Mouse (Mus musculus) forebrain, embryonic 15.5 days (tissue): Measurements from ENCODE around the gene Hoxa11. TPM values are rescaled to one million over a fixed set of nuclear protein-coding genes. Genes with fewer than 3 reads are reported as not detected.

Experiments
- ATAC-seq: fragments of 200-750 bp; cut with Nextera tagmentation; replicated peaks from 2 replicates; pipeline ENCODE4 v1.8.0; 2017; ENCODE audit warnings: mild to moderate bottlenecking, moderate TSS enrichment, moderate library complexity
- H3K27ac ChIP-seq: fragments of 300-500 bp; sonication (generic); replicated peaks from 2 replicates; pipeline ENCODE4 v1.5.1; 2015; ENCODE audit warnings: mild to moderate bottlenecking, inconsistent platforms
- H3K27me3 ChIP-seq: fragments of 300-500 bp; sonication (generic); 2 replicates; pipeline ENCODE4 v1.6.1; 2015; ENCODE audit warnings: inconsistent platforms
- H3K36me3 ChIP-seq: fragments of 300-500 bp; sonication (generic); 2 replicates; pipeline ENCODE4 v1.6.1; 2015; ENCODE audit warnings: mild to moderate bottlenecking, inconsistent platforms
- H3K4me1 ChIP-seq: fragments of 300-500 bp; sonication (generic); 2 replicates; pipeline ENCODE4 v1.6.1; 2015; ENCODE audit warnings: inconsistent platforms
- H3K4me2 ChIP-seq: fragments of 300-500 bp; sonication (generic); replicated peaks from 2 replicates; pipeline ENCODE4 v1.6.1; 2015; ENCODE audit warnings: mild to moderate bottlenecking, inconsistent platforms
- H3K4me3 ChIP-seq: fragments of 300-500 bp; sonication (generic); 2 replicates; pipeline ENCODE4 v1.5.1; 2015; ENCODE audit warnings: mild to moderate bottlenecking, inconsistent platforms
- H3K9ac ChIP-seq: fragments of 300-500 bp; sonication (generic); replicated peaks from 2 replicates; pipeline ENCODE4 v1.6.1; 2015; ENCODE audit warnings: mild to moderate bottlenecking, inconsistent platforms
- H3K9me3 ChIP-seq: fragments of 300-500 bp; sonication (generic); 2 replicates; pipeline ENCODE4 v1.6.1; 2016; ENCODE audit warnings: inconsistent platforms
- WGBS: fragments of 180-500 bp; shearing (Covaris S2); methylation state at CpG from one replicate; pipeline ENCODE4 v1.1.7; 2015; ENCODE audit warnings: mixed read lengths; 5-methylcytosine and 5-hydroxymethylcytosine counted together
- polyA plus RNA-seq: library from polyadenylated mRNA; unstranded; fragments of >200 nt; fragmentation: Nextera tagmentation; extraction: Ambion mirVana; gene quantifications from 2 replicates; pipeline ENCODE4 v1.2.1, GENCODE M21; 2015

The Hoxa11 gene
- polyA plus RNA-seq, 1 experiment from 2014 or later, result not detected

- Histone ChIP-seq H3K36me3 (no peaks in the 10 kb centered on the region), H3K4me1 (0 out of 2 replicates have a peak, but pooled peaks cover 4% of the 10 kb centered on the region), H3K4me2 (no peak overlapping the region), H3K27ac (no peak overlapping the region), H3K9me3 (no peaks in the 10 kb centered on the region), H3K27me3 (peaks cover 97% of the 10 kb centered on the region), H3K9ac (no peak overlapping the region), H3K4me3 (no peak overlapping the region)
- peak; percentile 43 for ATAC-seq
- under 1% methylated on average over 37 of the region's 37 CpGs for WGBS
Measured at GRCm38 (mm10) chr6:52211170-52211935, 34.3 kb downstream of the Hoxa11 start.

DNA sequence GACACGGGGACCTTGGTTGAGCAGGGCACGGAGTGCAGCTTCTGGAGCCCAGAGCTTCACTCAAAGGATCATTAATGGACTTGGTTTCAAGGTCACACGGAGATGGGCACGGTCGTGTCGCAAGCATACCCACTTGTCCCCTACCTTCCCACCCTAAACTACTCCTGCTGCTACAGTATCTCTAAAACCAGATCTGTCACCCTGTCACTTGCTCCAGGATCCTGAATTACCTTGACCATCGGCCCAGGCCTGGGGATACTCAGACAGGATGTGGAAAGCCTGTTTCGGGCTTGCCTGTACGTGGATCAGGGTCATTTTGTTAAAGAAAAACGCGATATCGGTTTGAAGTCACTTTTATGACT is 35.9 kb downstream of the Hoxa11 start:
- peaks cover 97% of the 10 kb centered on the region for H3K27me3 ChIP-seq
- no peak overlapping the region for H3K27ac ChIP-seq
- no peak overlapping the region for H3K4me3 ChIP-seq
- no peak overlapping the region for H3K9ac ChIP-seq
- no peaks in the 10 kb centered on the region for H3K36me3 ChIP-seq
- 0 out of 2 replicates have a peak, but pooled peaks cover 4% of the 10 kb centered on the region for H3K4me1 ChIP-seq
- 6% methylated on average over 12 of the region's 12 CpGs for WGBS
- H3K9me3 ChIP-seq, result no peaks in the 10 kb centered on the region
- H3K4me2 ChIP-seq, result no peak overlapping the region
- ATAC-seq, result no peak

DNA sequence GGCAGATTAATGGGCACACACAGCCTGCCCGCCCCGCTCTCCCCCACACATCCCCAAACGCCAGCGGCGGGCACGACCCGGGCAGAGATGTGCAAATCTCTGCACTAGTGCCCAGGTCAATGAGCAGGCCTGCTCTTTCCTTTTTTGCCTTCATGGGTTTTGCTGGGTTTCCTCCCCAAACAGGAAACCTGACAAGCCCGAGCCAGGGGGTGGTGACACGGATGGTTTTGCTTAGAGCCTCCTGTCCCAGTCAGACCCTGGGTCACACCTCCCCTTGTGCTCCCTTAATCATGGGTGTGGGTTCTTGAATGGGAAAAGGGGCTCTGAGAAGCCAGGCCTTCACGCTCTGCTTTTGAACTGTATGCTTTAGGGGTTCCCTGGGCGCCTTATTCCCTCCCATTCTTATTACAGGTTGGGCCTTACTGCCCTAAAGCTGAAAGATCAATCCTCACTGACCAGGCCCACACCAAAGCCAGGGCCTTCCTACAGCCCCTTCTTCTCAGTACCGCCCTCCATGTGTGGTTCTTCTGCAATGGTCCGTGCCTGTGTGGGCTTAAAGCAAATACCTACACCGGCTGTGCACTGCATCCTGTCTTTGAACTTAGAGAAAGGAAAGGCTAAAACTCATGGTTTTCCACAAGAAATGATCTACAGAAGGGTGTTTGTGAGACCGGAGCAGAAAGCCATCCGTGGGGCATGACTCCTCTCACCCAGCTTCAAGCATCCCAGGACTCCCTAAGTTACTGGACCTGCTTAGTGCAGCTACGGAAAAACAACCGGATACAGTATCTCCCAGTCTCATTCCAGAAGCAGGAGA is 36.5 kb downstream of the Hoxa11 start:
- no peaks in the 10 kb centered on the region for H3K36me3 ChIP-seq
- no peak overlapping the region for H3K9ac ChIP-seq
- H3K27me3 ChIP-seq, result peaks cover 97% of the 10 kb centered on the region
- 4% methylated on average over 18 of the region's 18 CpGs for WGBS
- ATAC-seq, result no peak
- no peak overlapping the region for H3K4me3 ChIP-seq
- H3K4me1 ChIP-seq, result peaks cover 9% of the 10 kb centered on the region
- H3K27ac ChIP-seq, result no peak overlapping the region
- H3K4me2 ChIP-seq, result no peak overlapping the region
- no peaks in the 10 kb centered on the region for H3K9me3 ChIP-seq

DNA sequence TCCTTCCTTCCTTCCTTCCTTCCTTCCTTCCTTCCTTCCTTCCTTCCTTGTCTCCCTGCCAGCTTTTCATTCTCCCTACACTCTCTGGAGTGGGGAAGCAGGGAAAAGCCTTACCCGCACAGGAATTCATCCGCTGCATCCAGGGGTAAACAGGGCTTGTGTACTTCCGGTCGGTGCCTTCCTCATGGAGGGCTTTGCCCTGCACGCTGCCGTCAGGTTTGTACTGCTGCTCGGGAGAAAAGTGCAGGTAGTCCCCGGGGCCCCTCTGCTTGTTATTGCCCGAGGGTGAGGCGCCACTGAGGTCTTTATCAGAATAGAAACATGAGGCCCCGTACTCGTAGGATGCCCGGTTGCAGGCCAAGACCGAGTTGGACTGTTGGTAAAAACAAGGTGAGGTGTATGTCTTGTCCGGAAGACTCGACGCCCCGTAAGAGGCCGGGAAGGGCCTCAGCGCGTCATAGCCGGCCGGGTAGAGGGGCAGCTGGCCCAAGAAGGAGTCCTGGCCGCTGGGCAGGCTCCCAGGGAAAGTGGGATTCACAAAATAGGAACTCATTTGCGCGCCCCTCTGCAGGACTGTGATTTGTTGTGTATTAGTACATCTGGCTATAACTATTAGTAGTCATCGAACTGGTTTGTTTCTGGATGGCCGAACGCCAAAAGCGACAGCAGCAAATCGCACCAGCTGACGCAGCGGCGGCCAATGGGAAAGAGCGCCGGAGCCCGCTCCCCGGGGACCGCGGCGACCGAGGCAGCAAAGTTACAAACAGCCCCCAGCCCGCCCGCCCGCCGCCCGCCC is 37.3 kb downstream of the Hoxa11 start, which contains the start of gene Hoxa6:
Gene Hoxa6, minus strand, starts transcription at position 651 of the 796 bp plus-strand sequence.
- Histone ChIP-seq H3K4me3 (no peak within 1 kb of the TSS), H3K36me3 (no peaks in the 10 kb centered on the region)

GRCm38 (mm10) chr6:52207684-52207976 is 38.0 kb downstream of the Hoxa11 start:
- Histone ChIP-seq H3K4me2 (no peak overlapping the region), H3K9ac (no peak overlapping the region), H3K4me3 (no peak overlapping the region), H3K36me3 (no peaks in the 10 kb centered on the region), H3K27me3 (peaks cover 97% of the 10 kb centered on the region), H3K9me3 (no peaks in the 10 kb centered on the region), H3K4me1 (peaks cover 11% of the 10 kb centered on the region), H3K27ac (no peak overlapping the region)
- ATAC-seq, result no peak

More for the DNA sequence above, 37.3 kb downstream of the Hoxa11 start, which contains the start of gene Hoxa6:
- no peak for ATAC-seq
- H3K4me1 ChIP-seq, result peaks cover 15% of the 10 kb centered on the region
- H3K4me2 ChIP-seq, result no peak within 1 kb of the TSS
- peaks cover 97% of the 10 kb centered on the region for H3K27me3 ChIP-seq
- H3K9me3 ChIP-seq, result no peaks in the 10 kb centered on the region
- no peak within 1 kb of the TSS for H3K27ac ChIP-seq
- under 1% methylated on average over 47 of the region's 47 CpGs for WGBS
- H3K9ac ChIP-seq, result no peak within 1 kb of the TSS

DNA sequence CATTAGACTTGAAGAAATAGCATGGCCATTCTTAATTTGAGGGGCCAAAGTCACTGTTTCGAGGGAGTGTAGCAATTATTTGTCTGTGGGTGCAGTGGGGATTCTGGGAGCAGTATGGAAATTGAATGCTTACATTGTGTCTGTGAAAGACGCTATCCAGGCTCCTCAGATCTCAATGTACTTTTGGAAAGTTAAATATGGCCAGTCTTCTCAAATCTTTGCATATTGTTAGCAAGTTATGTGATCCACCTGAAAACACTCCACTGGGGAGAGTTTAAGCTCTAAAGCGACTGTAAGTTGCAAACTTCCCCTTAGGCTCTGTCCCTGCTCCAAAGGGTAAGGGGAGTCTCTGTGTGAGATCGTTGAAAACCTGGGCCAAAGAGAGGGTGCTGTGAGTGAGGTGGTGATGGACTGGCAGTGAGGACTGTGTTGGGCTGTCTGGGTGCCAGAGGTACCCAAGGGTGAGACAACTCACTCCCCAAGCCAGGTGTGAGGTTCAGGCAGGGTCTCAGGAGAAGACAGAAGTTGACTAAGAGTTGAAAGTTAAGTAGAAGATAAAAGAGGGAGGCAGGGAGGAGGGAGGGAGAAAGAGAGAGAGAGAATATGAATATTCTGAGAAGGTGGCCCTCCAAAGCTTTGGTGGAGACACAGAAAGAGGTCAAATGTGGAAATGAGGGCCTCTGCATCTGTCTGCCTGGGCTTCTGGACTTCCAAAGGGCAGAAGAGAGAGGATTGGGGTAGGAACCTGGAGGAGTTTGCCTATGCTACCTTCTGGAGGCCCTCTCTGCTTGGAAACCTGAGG is 38.5 kb downstream of the Hoxa11 start:
- Histone ChIP-seq H3K4me3 (no peak overlapping the region), H3K9ac (no peak overlapping the region), H3K4me2 (no peak overlapping the region), H3K27ac (no peak overlapping the region), H3K4me1 (peaks cover 11% of the 10 kb centered on the region), H3K9me3 (no peaks in the 10 kb centered on the region), H3K27me3 (peaks cover 97% of the 10 kb centered on the region), H3K36me3 (no peaks in the 10 kb centered on the region)
- no peak for ATAC-seq
- WGBS, result under 1% methylated on average over 4 of the region's 4 CpGs

DNA sequence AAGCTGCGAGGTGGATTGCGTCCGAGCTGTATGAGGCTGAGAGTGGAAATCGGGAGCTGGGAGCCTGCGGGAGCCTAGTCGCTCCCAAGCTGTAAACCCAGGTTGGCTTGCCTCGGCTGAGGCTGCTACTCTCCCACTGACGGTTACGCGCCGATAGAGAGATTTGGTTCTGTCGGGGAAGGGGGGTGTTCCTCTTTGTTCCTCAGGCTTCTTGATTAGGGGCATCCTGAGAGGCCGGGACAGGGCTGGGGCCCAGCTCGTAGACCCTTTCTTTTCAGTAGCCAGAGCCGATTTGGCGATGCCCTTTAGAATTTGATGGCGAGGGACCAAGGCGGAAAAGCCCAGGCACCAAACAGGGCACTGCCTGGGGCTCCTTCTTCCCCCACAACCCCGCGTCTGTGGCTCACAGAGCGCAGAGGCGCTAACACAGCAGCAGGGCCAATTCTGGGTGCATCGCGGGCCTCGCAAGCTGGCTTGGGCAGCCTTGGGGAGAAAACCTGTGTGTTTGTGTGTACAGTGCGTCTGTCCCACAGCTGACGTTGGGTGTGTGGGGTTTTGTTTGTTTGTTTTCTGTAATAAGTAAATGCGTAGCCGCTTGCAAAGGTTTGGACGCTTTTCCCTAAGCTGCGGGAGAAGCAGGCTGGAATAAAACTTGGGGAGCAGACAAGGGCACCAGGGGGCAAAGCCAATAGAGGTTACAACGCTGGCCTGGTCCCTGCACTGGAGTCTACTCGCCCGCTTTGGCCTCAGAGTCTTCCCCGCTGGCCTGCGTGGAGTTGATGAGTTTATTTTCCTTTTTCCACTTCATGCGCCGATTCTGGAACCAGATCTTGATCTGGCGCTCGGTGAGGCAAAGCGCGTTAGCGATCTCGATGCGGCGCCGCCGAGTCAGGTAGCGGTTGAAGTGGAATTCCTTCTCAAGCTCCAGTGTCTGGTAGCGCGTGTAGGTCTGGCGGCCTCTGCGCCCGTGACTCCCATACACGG is 39.7 kb downstream of the Hoxa11 start:
- Histone ChIP-seq H3K27me3 (peaks cover 97% of the 10 kb centered on the region), H3K27ac (no peak overlapping the region), H3K36me3 (no peaks in the 10 kb centered on the region), H3K4me1 (peaks cover 11% of the 10 kb centered on the region), H3K9me3 (no peaks in the 10 kb centered on the region), H3K9ac (no peak overlapping the region), H3K4me3 (no peak overlapping the region), H3K4me2 (no peak overlapping the region)
- under 1% methylated on average over 55 of the region's 55 CpGs for WGBS
- ATAC-seq, result no peak

GRCm38 (mm10) chr6:52205221-52205620 is 40.4 kb downstream of the Hoxa11 start:
- peaks cover 98% of the 10 kb centered on the region for H3K27me3 ChIP-seq
- 3% methylated on average over 14 of the region's 14 CpGs for WGBS
- no peak overlapping the region for H3K27ac ChIP-seq
- no peak overlapping the region for H3K4me2 ChIP-seq
- no peak for ATAC-seq
- H3K9me3 ChIP-seq, result no peaks in the 10 kb centered on the region
- peaks cover 11% of the 10 kb centered on the region for H3K4me1 ChIP-seq
- no peak overlapping the region for H3K9ac ChIP-seq
- no peak overlapping the region for H3K4me3 ChIP-seq
- no peaks in the 10 kb centered on the region for H3K36me3 ChIP-seq

GRCm38 (mm10) chr6:52204050-52204752 is 41.4 kb downstream of the Hoxa11 start, which contains the start of gene Hoxa5:
Gene Hoxa5, minus strand, starts transcription at chr6:52204587.
- H3K36me3 ChIP-seq, result no peaks in the 10 kb centered on the region
- whole genome bisulfite sequencing, result under 1% methylated on average over 65 of the region's 65 CpGs
- peaks cover 11% of the 10 kb centered on the region for H3K4me1 ChIP-seq
- no peak within 1 kb of the TSS for H3K9ac ChIP-seq
- H3K27me3 ChIP-seq, result peaks cover 98% of the 10 kb centered on the region
- peak within 1 kb of the TSS; percentile 12 for H3K4me3 ChIP-seq
- H3K9me3 ChIP-seq, result no peaks in the 10 kb centered on the region
- no peak within 1 kb of the TSS for H3K27ac ChIP-seq
- ATAC-seq, result no peak
- peak within 1 kb of the TSS; percentile 31 for H3K4me2 ChIP-seq

- Histone ChIP-seq H3K4me1 (peaks cover 11% of the 10 kb centered on the region), H3K9ac (no peak overlapping the region), H3K9me3 (no peaks in the 10 kb centered on the region), H3K4me3 (peak overlapping the region; percentile 12), H3K27ac (no peak overlapping the region), H3K36me3 (no peaks in the 10 kb centered on the region), H3K4me2 (peak overlapping the region; percentile 31), H3K27me3 (peaks cover 98% of the 10 kb centered on the region)
- WGBS, result 0% methylated on average over 46 of the region's 46 CpGs
- no peak for ATAC-seq
Measured at GRCm38 (mm10) chr6:52203371-52204049, 42.1 kb downstream of the Hoxa11 start.
